Mouse (Mus musculus): ENCODE data around the gene Anapc2. TPM values are rescaled to one million over a fixed set of nuclear protein-coding genes. Genes with fewer than 3 reads are reported as not detected.

Gene Anapc2
- polyA plus RNA-seq, 1 experiment from 2014 or later = 134 TPM

GRCm38 (mm10) chr2:25318971-25319773 lies 46.9 kb downstream of the Anapc2 start, which contains the start of gene Grin1:
TSS of gene Grin1 (minus strand) at chr2:25319187.
- Histone ChIP-seq H3K4me3 (replicated peaks) (peak within 1 kb of the TSS; percentile 45), H3K36me3 (replicated peaks) (no peaks in the 10 kb centered on the region), H3K9me3 (no peaks in the 10 kb centered on the region), H3K27me3 (peaks cover 84% of the 10 kb centered on the region), H3K9ac (peak within 1 kb of the TSS; percentile 34; the same call in 1 of the 2 replicates), H3K4me1 (peaks cover 10% of the 10 kb centered on the region), H3K27ac (no peak within 1 kb of the TSS), H3K4me2 (peak within 1 kb of the TSS; percentile 65)
- peak; percentile 78 for ATAC-seq (ENCODE audit: low FRiP score)
- WGBS = 9% methylated on average over 58 of the region's 58 CpGs

- no peak overlapping the region for H3K4me2 ChIP-seq
- peaks cover 79% of the 10 kb centered on the region for H3K27me3 ChIP-seq
- no peak overlapping the region for H3K4me3 ChIP-seq (replicated peaks)
- 39% methylated on average over 2 of the region's 2 CpGs for WGBS
- H3K4me1 ChIP-seq = peaks cover 10% of the 10 kb centered on the region
- H3K27ac ChIP-seq = no peak overlapping the region
- no peak overlapping the region for H3K9ac ChIP-seq
- no peaks in the 10 kb centered on the region for H3K36me3 ChIP-seq (replicated peaks)
- no peak for ATAC-seq (ENCODE audit: low FRiP score)
- no peaks in the 10 kb centered on the region for H3K9me3 ChIP-seq
Observed at GRCm38 (mm10) chr2:25320084-25320483, 47.8 kb downstream of the Anapc2 start.

GRCm38 (mm10) chr2:25326036-25326435 lies 53.8 kb downstream of the Anapc2 start:
- WGBS = 78% methylated on average over 2 of the region's 2 CpGs
- no peak overlapping the region for H3K4me3 ChIP-seq (replicated peaks)
- peaks cover 20% of the 10 kb centered on the region for H3K27me3 ChIP-seq
- no peak overlapping the region for H3K27ac ChIP-seq
- H3K4me1 ChIP-seq = peaks cover under 1% of the 10 kb centered on the region; the same call in 1 of the 2 replicates
- no peak overlapping the region for H3K9ac ChIP-seq
- H3K9me3 ChIP-seq = no peaks in the 10 kb centered on the region
- H3K4me2 ChIP-seq = no peak overlapping the region
- no peaks in the 10 kb centered on the region for H3K36me3 ChIP-seq (replicated peaks)
- ATAC-seq (ENCODE audit: low FRiP score) = no peak

GRCm38 (mm10) chr2:25328440-25328839 lies 56.2 kb downstream of the Anapc2 start:
- Histone ChIP-seq H3K4me3 (replicated peaks) (no peak overlapping the region), H3K27ac (no peak overlapping the region), H3K4me1 (peaks cover 11% of the 10 kb centered on the region), H3K4me2 (no peak overlapping the region), H3K27me3 (0 out of 2 replicates have a peak, but pooled peaks cover 4% of the 10 kb centered on the region), H3K36me3 (replicated peaks) (no peaks in the 10 kb centered on the region), H3K9ac (no peak overlapping the region), H3K9me3 (no peaks in the 10 kb centered on the region)
- ATAC-seq (ENCODE audit: low FRiP score) = no peak
- WGBS = 33% methylated on average over 7 of the region's 7 CpGs

GRCm38 (mm10) chr2:25331470-25331869 lies 59.2 kb downstream of the Anapc2 start:
- no peaks in the 10 kb centered on the region for H3K9me3 ChIP-seq
- no peak overlapping the region for H3K27ac ChIP-seq
- WGBS = 67% methylated on average over 9 of the region's 9 CpGs
- ATAC-seq (ENCODE audit: low FRiP score) = no peak
- peak overlapping the region; percentile 89 for H3K4me3 ChIP-seq (replicated peaks)
- peaks cover 15% of the 10 kb centered on the region for H3K4me1 ChIP-seq
- peak overlapping the region; percentile 88; the same call in 1 of the 2 replicates for H3K9ac ChIP-seq
- H3K36me3 ChIP-seq (replicated peaks) = peaks cover 27% of the 10 kb centered on the region
- H3K4me2 ChIP-seq = peak overlapping the region; percentile 92
- H3K27me3 ChIP-seq = no peaks in the 10 kb centered on the region

- H3K36me3 ChIP-seq (replicated peaks) = peaks cover 38% of the 10 kb centered on the region
- ATAC-seq (ENCODE audit: low FRiP score) = peak; percentile 98
- peak within 1 kb of the TSS; percentile 88 for H3K9ac ChIP-seq
- H3K9me3 ChIP-seq = no peaks in the 10 kb centered on the region
- peaks cover 15% of the 10 kb centered on the region for H3K4me1 ChIP-seq
- peak within 1 kb of the TSS; percentile 79 for H3K27ac ChIP-seq
- H3K4me2 ChIP-seq = peak within 1 kb of the TSS; percentile 92
- peak within 1 kb of the TSS; percentile 89 for H3K4me3 ChIP-seq (replicated peaks)
- WGBS = under 1% methylated on average over 78 of the region's 78 CpGs
- no peaks in the 10 kb centered on the region for H3K27me3 ChIP-seq
Observed at GRCm38 (mm10) chr2:25332286-25333160, 60.2 kb downstream of the Anapc2 start, which contains the start of gene Man1b1. TSS of gene Man1b1 (plus strand) at chr2:25332338.

GRCm38 (mm10) chr2:25333569-25333968 lies 61.3 kb downstream of the Anapc2 start:
- Histone ChIP-seq H3K4me2 (peak overlapping the region; percentile 92), H3K27ac (no peak overlapping the region), H3K9me3 (no peaks in the 10 kb centered on the region), H3K4me1 (peaks cover 15% of the 10 kb centered on the region), H3K9ac (peak overlapping the region; percentile 87), H3K27me3 (no peaks in the 10 kb centered on the region), H3K4me3 (replicated peaks) (peak overlapping the region; percentile 89), H3K36me3 (replicated peaks) (peaks cover 48% of the 10 kb centered on the region)
- no peak for ATAC-seq (ENCODE audit: low FRiP score)
- 88% methylated on average over 2 of the region's 2 CpGs for WGBS

Other genes with a start within 250 kb of the Anapc2 start
- 103 and 112 TPM in 2 replicates for gene Nsmf, start 218.1 kb upstream of the Anapc2 start, polyA plus RNA-seq (2016; fragmentation: Nextera tagmentation; extraction: Ambion mirVana)
- gene Entpd8, start 192.2 kb upstream of the Anapc2 start, polyA plus RNA-seq (2016; fragmentation: Nextera tagmentation; extraction: Ambion mirVana) = not detected in 2 replicates
- gene Noxa1, start 177.3 kb upstream of the Anapc2 start, polyA plus RNA-seq (2016; fragmentation: Nextera tagmentation; extraction: Ambion mirVana) = 0.24 TPM in 1 of 2 replicates, not detected in the other
- gene Nrarp, start 91.7 kb upstream of the Anapc2 start, polyA plus RNA-seq (2016; fragmentation: Nextera tagmentation; extraction: Ambion mirVana) = 76.8 and 81.0 TPM in 2 replicates
- 0.62 and 1.0 TPM in 2 replicates for gene Tor4a, start 75.6 kb upstream of the Anapc2 start, polyA plus RNA-seq (2016; fragmentation: Nextera tagmentation; extraction: Ambion mirVana)
- 106 and 111 TPM in 2 replicates for gene Nelfb, start 61.0 kb upstream of the Anapc2 start, polyA plus RNA-seq (2016; fragmentation: Nextera tagmentation; extraction: Ambion mirVana)
- not detected in 2 replicates for gene Stpg3, start 57.8 kb upstream of the Anapc2 start, polyA plus RNA-seq (2016; fragmentation: Nextera tagmentation; extraction: Ambion mirVana)
- 0.46 and 0.87 TPM in 2 replicates for gene Fam166a, start 53.7 kb upstream of the Anapc2 start, polyA plus RNA-seq (2016; fragmentation: Nextera tagmentation; extraction: Ambion mirVana)
- gene Tubb4b, start 47.8 kb upstream of the Anapc2 start, polyA plus RNA-seq (2016; fragmentation: Nextera tagmentation; extraction: Ambion mirVana) = 496 and 501 TPM in 2 replicates
- gene Slc34a3, start 38.1 kb upstream of the Anapc2 start, polyA plus RNA-seq (2016; fragmentation: Nextera tagmentation; extraction: Ambion mirVana) = not detected in 2 replicates
- gene Rnf224, start 35.7 kb upstream of the Anapc2 start, polyA plus RNA-seq (2016; fragmentation: Nextera tagmentation; extraction: Ambion mirVana) = not detected in 2 replicates
- 30.2 and 37.9 TPM in 2 replicates for gene Rnf208, start 30.2 kb upstream of the Anapc2 start, polyA plus RNA-seq (2016; fragmentation: Nextera tagmentation; extraction: Ambion mirVana)
- not detected in 2 replicates for gene Cysrt1, start 30.0 kb upstream of the Anapc2 start, polyA plus RNA-seq (2016; fragmentation: Nextera tagmentation; extraction: Ambion mirVana)
- gene AL732309.1, start 25.6 kb upstream of the Anapc2 start, polyA plus RNA-seq (2016; fragmentation: Nextera tagmentation; extraction: Ambion mirVana) = 4.2 and 6.0 TPM in 2 replicates
- gene Tmem203, start 17.0 kb upstream of the Anapc2 start, polyA plus RNA-seq (2016; fragmentation: Nextera tagmentation; extraction: Ambion mirVana) = 17.6 and 18.1 TPM in 2 replicates
- 9.3 and 10.0 TPM in 2 replicates for gene Tprn, start 9.9 kb upstream of the Anapc2 start, polyA plus RNA-seq (2016; fragmentation: Nextera tagmentation; extraction: Ambion mirVana)
- gene Ssna1, start within 50 bp of the Anapc2 start, polyA plus RNA-seq (2016; fragmentation: Nextera tagmentation; extraction: Ambion mirVana) = 207 and 224 TPM in 2 replicates
- not detected in 2 replicates for gene Tmem210, start 15.7 kb downstream of the Anapc2 start, polyA plus RNA-seq (2016; fragmentation: Nextera tagmentation; extraction: Ambion mirVana)
- not detected in 2 replicates for gene Lrrc26, start 17.4 kb downstream of the Anapc2 start, polyA plus RNA-seq (2016; fragmentation: Nextera tagmentation; extraction: Ambion mirVana)
- 2.2 and 5.6 TPM in 2 replicates for gene Grin1, start 46.7 kb downstream of the Anapc2 start, polyA plus RNA-seq (2016; fragmentation: Nextera tagmentation; extraction: Ambion mirVana)
- 74.8 and 80.8 TPM in 2 replicates for gene Man1b1, start 59.9 kb downstream of the Anapc2 start, polyA plus RNA-seq (2016; fragmentation: Nextera tagmentation; extraction: Ambion mirVana)
- gene Dpp7, start 83.9 kb downstream of the Anapc2 start, polyA plus RNA-seq (2016; fragmentation: Nextera tagmentation; extraction: Ambion mirVana) = 18.0 and 19.9 TPM in 2 replicates
- 4.0 and 4.3 TPM in 2 replicates for gene Uap1l1, start 93.2 kb downstream of the Anapc2 start, polyA plus RNA-seq (2016; fragmentation: Nextera tagmentation; extraction: Ambion mirVana)
- 60.8 and 67.8 TPM in 2 replicates for gene Sapcd2, start 99.8 kb downstream of the Anapc2 start, polyA plus RNA-seq (2016; fragmentation: Nextera tagmentation; extraction: Ambion mirVana)
- 0.22 TPM in 1 of 2 replicates, not detected in the other for gene Entpd2, start 123.4 kb downstream of the Anapc2 start, polyA plus RNA-seq (2016; fragmentation: Nextera tagmentation; extraction: Ambion mirVana)
- 192 and 198 TPM in 2 replicates for gene Npdc1, start 126.9 kb downstream of the Anapc2 start, polyA plus RNA-seq (2016; fragmentation: Nextera tagmentation; extraction: Ambion mirVana)
- gene Fut7, start 150.8 kb downstream of the Anapc2 start, polyA plus RNA-seq (2016; fragmentation: Nextera tagmentation; extraction: Ambion mirVana) = 0.14 TPM in 1 of 2 replicates, not detected in the other
- gene Abca2, start 156.2 kb downstream of the Anapc2 start, polyA plus RNA-seq (2016; fragmentation: Nextera tagmentation; extraction: Ambion mirVana) = 10.9 and 12.5 TPM in 2 replicates
- gene Clic3, start 184.4 kb downstream of the Anapc2 start, polyA plus RNA-seq (2016; fragmentation: Nextera tagmentation; extraction: Ambion mirVana) = 1.1 and 2.0 TPM in 2 replicates
- 34.5 and 39.1 TPM in 2 replicates for gene Paxx, start 188.6 kb downstream of the Anapc2 start, polyA plus RNA-seq (2016; fragmentation: Nextera tagmentation; extraction: Ambion mirVana)
- 0.69 and 1.3 TPM in 2 replicates for gene Ptgds, start 197.6 kb downstream of the Anapc2 start, polyA plus RNA-seq (2016; fragmentation: Nextera tagmentation; extraction: Ambion mirVana)
- not detected in 2 replicates for gene Lcn12, start 221.4 kb downstream of the Anapc2 start, polyA plus RNA-seq (2016; fragmentation: Nextera tagmentation; extraction: Ambion mirVana)
- 102 and 110 TPM in 2 replicates for gene Fbxw5, start 228.3 kb downstream of the Anapc2 start, polyA plus RNA-seq (2016; fragmentation: Nextera tagmentation; extraction: Ambion mirVana)
- 4.7 and 5.4 TPM in 2 replicates for gene C8g, start 229.2 kb downstream of the Anapc2 start, polyA plus RNA-seq (2016; fragmentation: Nextera tagmentation; extraction: Ambion mirVana)